Mouse (Mus musculus) hematopoietic stem cell, adult 5-6 weeks (primary cell): Measurements from ENCODE around the gene Gar1. TPM values are rescaled to one million over a fixed set of nuclear protein-coding genes. Genes with fewer than 3 reads are reported as not detected.

Experiments
- ATAC-seq, 2 experiments: fragments of 125-278 bp in 1 of 2; replicated peaks in 1 of 2; 2 replicates each; pipeline ENCODE4 v1.8.0; 2016 to 2017; ENCODE audit warnings: inconsistent platforms in 2 of 2, mild to moderate bottlenecking in 2 of 2, moderate number of reproducible peaks in 2 of 2, low read depth in 1 of 2, moderate TSS enrichment in 1 of 2; ENCODE audit not compliant: low FRiP score in 2 of 2, poor library complexity in 2 of 2, severe bottlenecking in 2 of 2, insufficient read depth in 1 of 2, low TSS enrichment in 1 of 2
- total RNA-seq: library from RNA; stranded (forward); fragments of 172-1452, 232-1000 nt; gene quantifications from 2 replicates; pipeline ENCODE4 v1.2.3, GENCODE M21; 2017

Gar1 gene
- total RNA-seq: 24.8 and 56.9 TPM in 2 replicates

DNA sequence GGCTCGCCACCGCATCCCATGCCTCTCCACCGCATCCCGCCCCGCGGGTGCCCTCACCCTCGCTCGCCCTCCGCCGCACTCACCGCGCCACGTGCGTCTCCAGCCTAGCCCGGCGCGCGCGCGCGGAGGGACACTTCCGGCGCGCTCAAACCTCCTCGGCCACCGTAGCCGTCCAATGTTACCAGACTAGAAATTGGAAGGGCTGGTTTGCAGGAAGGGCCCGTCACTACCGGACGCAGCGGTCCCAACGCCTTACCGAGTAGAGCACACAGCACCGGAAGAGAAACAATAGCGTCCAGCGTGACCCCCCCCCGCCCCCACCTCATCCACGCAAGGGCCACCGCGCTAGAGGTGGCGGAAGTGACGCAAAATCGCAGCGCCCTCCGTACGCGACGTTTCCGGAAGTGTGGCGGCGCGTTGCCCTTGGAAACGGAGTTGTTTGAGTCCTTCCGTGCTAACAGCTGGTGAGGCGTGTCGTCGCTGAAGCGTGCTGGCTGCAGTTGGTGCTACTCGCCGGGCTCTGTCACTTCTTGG, at the start of gene Gar1:
Gene Gar1 (minus strand): TSS at position 362 of the 534 bp plus-strand sequence.
- peak; percentile 92 for ATAC-seq

DNA sequence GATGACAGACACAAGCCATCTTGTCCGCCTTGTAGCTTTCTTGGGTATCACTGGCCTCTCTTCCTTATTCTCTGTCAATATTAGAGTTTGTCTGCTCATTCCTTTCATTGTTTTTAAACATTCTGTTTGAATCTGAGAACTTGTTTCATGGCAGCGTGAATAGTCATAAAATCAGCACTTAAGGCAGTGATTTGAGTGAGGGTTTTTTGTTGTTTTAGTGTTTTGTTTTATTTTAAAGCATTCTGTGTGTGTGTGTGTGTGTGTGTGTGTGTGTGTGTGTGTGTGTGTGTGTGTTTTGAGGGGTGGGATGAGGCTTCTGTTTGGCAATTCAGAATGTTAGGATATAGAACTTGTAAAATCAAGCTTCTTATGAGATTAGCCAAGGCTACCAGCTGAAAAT, 48.7 kb upstream of the Gar1 start:
- ATAC-seq: no peak

DNA sequence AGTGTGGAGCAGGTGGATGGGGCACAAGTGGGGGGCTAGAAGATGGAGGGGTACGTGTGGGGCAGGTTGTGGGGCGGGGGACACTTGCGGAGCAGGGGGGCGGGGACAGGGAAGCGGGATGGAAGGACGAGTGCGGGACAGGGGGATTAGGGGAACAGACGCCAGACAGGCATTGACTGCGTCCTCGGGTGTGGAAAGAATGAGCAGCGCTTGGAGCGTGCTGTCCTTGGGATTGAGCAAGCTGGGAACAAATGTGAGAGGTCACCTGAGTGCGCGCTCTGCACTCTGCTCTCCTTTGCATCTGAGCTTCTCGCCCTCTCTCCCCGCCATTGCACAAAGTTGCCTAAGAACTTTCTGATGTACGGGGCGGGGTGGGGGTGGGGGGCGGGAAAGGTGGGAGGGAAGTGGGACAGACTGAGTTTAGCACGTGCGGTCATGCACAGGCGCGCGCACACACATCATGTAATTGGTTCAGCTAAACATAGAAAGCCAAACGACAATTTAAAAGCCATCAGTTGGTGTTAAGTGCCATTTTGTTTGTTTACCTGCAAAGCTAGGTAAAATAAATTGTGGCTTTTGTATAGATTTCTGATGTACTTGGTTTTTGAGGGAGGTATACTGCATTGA, 48.0 kb upstream of the Gar1 start:
- ATAC-seq: peak; percentile 15 to 16; a peak in 1 of 4 replicates

DNA sequence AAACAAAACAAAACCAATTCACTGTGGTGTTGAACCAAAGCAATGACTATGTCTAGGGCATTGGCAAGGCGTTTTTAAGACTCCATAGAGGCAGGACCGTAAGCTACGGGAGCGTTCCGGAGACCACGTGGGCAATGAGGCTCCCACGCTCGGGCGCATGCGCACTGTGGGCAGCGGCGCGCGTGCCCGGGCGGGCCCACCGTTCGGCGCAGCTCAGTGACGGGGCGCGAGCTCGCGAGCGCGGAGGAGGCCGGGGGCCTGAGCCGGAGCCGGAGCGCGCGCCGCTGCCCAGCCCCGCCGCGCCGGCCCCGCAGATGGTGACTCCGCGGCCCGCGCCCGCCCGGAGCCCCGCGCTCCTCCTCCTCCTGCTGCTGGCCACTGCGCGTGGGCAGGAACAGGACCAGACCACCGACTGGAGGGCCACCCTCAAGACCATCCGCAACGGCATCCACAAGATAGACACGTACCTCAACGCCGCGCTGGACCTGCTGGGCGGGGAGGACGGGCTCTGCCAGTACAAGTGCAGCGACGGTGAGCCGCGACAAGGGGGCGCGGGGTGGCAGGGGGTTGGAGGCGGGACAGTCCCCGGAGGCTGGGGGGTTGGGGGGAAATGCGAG, 47.3 kb upstream of the Gar1 start, which contains the start of gene Pla2g12a:
Gene Pla2g12a (plus strand): TSS at position 202 of the 617 bp plus-strand sequence.
- ATAC-seq: peak; percentile 71 to 76

DNA sequence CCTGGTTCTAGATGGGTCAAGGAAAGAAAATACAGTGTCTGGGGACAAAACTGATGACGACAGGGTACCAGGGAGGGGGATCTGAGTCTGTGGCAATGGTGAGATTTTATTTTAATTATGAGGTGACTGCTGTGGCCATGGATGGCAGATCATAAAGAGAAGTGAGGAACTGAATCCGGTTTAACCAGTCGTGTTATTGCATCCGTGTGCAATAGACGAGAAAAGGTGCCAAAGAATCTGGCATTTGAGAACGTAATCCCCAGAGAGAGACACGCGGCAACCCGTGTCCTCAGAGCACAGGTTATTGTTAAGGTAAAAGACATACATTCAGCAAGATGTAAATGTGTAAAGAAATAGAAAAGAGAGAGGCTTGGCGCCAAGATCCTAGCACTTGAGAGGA, 46.1 kb upstream of the Gar1 start:
- no peak for ATAC-seq

DNA sequence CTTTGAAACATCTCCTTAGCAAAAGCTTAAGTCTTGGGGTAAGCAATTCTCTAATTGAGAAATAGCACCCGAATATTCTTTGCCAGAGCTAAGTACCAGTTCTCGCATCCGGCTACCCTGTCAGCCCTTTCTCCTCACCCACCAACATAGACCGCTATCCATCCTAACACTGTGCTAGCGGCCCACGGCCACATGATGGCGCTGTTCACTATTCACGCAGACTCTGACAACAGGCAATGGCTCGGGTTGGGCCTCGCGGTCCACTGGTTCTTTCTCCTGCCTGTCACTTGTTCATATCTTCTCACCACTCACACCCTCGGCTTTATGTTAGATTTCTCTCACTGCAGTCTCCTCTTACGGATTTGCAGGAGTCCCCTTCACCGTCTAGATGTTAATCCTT, 32.5 kb upstream of the Gar1 start:
- ATAC-seq: peak; percentile 49 to 62; a peak in 3 of 4 replicates

DNA sequence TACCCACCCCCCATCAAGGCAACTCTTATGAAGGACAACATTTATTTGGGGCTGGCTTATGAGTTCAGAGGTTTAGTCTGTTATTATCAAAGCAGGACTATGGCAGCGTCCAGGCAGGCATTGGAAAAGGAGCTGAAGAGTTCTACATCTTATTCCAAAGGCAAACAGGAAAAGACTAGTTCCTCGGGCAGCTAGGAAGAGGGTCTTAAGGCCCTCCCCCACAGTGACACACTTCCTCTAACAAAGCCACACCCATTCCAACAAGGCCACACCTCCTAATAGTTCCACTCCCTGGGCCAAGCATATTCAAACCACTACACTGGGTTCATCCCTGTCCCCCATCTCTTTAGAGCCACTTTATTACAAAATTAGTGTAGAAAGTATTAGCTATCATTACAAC, 31.4 kb upstream of the Gar1 start:
- no peak for ATAC-seq

DNA sequence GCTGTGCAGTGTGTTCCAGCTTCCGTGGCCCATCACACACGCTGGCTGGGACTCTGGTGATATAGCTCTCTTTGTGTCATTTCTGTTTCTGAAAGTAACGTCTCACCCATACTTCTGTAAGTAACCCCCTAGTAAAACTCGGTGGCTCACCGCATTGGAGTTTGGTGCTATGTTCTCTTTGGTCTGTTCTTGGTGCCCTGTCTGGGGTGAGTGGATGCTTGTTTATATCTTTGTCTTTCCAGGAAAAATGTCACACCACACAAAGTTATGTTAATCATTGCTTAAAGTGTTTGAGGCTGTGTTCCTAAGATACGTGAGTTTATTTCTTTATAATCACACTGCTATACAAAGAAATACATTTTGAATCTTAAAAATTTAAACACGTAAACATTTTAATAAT, 15.7 kb upstream of the Gar1 start:
- ATAC-seq: no peak

DNA sequence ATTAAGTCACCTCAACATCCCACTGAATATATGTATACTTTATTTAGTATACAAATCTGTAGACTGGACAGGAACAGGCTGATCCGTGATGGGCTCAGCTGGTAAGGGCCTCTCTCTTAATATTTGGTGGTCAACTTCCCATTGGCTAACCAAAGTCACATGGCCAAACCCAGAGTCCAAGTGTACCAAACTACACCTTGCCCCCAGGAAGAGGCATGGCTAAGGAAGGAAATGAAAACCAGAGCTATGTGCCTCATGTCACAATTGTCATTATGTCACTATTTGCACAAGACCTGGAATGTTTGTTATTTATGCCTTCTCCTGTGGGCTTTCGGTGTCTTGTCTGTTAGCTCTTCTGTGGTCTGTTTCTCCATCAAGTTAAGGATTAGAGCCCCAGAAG, 14.7 kb upstream of the Gar1 start:
- ATAC-seq: no peak

DNA sequence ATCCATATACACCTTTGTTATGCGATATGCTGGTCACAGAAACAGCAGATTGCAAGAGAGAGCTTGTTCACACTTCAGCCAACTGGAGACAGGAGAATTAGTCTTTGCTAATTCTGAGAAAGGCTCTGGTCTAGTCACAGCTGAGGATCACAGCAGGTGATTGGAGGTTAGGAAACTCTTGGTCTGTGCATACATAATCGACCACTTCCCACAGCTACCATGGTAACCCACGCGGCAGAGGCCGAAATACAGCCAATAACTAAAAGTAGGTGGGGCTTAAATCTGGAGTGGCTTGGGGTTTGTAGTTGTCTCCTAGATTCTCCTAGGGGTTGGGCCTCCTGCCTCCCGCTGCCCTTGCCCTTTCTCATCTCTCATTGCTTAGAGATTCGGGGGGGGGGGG, 6.8 kb upstream of the Gar1 start:
- ATAC-seq: no peak

DNA sequence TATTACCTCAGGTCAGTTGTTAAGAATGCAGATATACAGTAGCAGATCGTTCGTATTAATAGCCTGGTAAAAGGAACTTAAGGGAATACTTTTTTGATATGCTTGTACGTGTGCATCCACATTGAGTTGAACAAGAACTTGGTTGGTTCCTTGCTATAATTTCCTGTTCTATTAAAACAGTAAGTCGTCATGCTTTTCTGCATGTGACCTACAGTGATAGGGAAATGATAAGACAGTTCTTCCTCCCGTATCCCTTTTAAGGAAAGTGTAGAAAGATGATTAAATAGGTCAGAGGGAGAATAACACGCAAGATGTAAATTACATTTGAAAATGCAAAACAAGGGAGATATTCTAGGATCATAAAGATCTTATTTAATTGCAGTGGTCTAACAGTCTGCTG, 5.8 kb upstream of the Gar1 start:
- no peak for ATAC-seq

DNA sequence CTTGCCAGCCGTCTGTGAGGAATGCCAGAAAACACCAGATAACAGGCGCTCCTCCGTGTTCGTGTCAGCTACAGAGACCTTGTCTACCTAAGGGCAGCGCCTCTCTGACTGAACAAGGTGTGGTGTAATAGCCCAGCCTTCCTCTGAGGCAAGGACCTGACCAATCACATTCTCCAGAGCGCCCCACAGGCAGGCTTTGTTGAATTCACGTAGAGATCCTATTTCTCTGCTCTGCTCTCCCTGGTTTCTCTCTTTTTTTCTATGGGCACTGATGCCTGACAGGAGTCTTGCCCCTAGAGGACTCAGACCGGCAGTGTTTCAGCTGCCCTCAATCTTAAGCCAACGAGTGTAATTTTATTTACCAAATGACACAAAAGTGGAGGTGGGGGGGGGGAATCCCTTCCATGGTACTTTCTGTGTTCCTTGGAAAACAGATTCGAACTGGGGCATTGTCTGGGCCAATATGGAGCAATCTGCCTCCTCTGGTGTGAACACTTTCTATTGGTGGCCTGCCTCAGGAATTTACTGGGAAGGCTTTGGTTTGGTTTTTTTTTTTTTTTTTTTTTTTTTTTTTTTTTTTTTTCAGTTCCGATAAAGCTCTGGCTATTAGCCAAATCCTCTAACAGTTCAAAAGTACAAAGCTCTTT, 5.0 kb upstream of the Gar1 start:
- ATAC-seq: no peak

DNA sequence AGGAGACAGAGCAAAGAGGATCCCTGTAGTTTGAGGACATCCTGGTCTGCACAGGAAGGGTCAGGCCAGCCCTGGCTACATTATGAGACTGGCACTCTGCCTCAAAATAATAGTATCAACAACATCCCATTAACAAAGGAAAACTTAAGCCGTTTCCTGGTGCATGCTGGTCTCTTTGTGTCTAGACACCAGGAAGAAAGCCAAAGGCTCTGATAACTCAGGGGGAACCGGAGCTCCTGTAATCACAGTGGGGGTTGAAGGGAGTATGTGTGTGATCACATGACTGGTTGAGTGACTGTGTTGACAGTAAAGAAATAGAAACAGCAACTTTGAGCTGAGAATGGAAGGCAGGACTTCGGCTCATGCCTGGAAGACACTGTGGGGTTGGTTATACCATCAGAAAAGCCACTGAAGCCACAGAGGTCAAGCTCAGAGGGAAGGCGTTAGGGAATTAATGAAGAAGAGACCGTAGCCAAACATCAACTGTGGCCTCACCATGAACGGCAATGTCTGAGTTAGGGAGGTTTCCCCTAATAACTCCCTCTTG, 4.3 kb upstream of the Gar1 start, which contains the start of gene Cfi:
Gene Cfi (plus strand): TSS at position 497 of the 547 bp plus-strand sequence.
- ATAC-seq: no peak

DNA sequence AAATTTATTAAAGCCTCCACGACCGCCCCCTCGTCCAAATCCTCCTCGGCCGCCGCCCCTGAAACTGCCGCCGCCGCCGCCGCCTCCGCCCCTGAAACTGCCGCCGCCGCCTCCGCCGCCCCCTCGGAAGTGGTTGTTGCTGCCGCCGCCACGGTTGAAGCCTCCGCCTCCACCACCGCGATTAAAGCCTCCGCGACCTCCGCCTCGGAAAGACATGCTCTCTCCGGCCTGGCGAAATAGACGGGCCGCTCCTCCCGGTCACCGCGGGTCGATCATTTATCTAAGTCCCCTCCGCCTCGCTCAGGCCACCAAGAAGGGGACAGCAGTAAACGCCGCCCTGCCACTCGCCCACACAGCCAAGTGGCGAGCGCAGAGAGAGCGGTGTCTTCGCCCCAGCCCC, 570 bp downstream of the Gar1 start:
- ATAC-seq: peak in 1 of 2 experiments; percentile 19; a peak in 2 of 4 replicates

DNA sequence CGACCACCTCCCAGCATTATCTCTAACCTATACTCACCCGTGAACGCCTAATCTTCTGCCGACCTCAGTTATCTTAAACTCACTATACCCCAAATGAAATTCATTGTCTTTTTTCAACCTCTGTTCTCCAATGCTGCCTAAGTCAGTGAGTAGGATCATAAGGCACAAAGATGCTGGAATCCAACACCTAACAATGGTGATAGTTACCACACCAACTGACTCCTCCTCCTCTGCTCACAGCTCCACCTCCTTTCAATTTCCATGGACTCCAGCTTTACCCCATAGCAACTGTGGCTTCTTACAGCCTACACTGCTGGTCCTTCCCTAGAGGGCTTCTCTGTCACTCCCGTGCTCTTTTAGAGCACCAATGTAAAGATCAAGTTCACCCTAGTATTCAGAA, 3.5 kb downstream of the Gar1 start:
- no peak for ATAC-seq

DNA sequence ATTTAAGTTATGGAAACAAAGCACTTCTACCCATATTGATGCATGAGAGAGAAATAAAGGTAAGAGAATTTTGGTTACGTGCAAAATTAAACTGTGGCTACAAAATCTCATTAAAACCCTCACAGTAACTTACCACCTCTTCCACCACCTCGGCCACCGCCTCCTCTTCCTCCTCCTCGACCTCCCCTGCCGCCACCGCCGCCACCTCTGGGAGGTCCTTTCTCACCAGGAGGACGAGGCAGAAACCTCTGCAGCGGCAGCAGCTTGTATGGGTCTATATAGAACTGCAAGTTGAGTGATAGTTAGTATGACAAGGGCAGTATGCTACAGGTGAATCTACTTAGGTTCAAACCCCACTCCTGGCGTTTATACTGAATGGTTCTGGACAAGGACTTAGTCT, 4.5 kb downstream of the Gar1 start:
- no peak for ATAC-seq

DNA sequence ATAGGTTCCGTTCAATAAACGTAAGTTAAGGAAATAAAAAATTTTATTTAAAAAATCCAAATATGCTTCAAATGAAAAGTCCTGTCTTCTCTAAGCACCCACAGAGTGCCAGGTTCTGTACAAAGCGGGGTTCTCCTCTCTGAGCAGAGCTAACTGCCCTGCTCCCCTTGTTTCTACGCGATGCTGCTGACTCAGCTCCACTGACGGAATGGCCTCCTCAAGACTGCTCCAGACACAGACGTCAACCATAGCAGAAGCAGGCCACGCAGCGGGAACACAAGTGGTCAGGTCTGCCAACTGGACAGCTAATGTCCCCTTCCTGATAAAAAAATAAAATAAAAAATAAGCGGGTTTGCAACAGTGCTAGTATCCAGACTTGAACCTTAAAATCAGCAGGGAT, 6.3 kb downstream of the Gar1 start:
- no peak for ATAC-seq

DNA sequence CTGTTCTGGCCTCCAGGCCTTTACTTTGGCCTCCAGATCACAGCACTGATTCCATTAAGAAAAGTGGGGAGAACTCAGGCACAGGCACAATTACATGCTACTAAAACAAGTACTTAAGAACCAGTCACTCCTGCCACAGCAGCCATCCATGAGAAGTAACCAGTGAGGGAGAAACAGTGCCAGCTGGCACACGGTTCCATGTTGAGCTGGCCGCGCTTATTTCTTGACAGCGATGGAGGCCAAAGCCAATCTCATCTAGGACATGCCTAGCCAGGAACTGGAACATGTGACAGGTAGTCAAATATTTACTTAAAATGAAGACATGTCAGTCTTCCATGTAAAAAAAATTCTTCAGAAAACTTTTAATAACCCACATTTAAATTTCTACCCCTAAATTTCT, 7.0 kb downstream of the Gar1 start:
- ATAC-seq: no peak
